Mouse (Mus musculus): Measurements from ENCODE around the gene Anapc15. TPM values are rescaled to one million over a fixed set of nuclear protein-coding genes. Genes with fewer than 3 reads are reported as not detected.

Gene Anapc15
- total RNA-seq, 1 experiment from 2014 or later, result 27.0 TPM

Small RNA genes lying within 50 kb of the gene (microRNA-seq; reads per million reads assigned to microRNA genes)
- 0 reads per million in 2 experiments for gene Gm22655

Other genes with a start within 250 kb of the Anapc15 start
- gene Clpb, start 200.1 kb upstream of the Anapc15 start, total RNA-seq (2021), result 97.0 and 101 TPM in 2 replicates
- gene Phox2a, start 45.4 kb upstream of the Anapc15 start, total RNA-seq (2021), result 25.7 and 30.6 TPM in 2 replicates
- gene Inppl1, start 25.5 kb upstream of the Anapc15 start, total RNA-seq (2021), result 87.3 and 87.4 TPM in 2 replicates
- gene Folr2, start 6.5 kb upstream of the Anapc15 start, total RNA-seq (2021), result 2.9 and 3.9 TPM in 2 replicates
- 2.6 and 3.0 TPM in 2 replicates for gene Folr1, start 7.1 kb downstream of the Anapc15 start, total RNA-seq (2021)
- gene Lamtor1, start 42.2 kb downstream of the Anapc15 start, total RNA-seq (2021), result 116 and 118 TPM in 2 replicates
- not detected in 2 replicates for gene Tomt, start 42.6 kb downstream of the Anapc15 start, total RNA-seq (2021)
- gene Lrrc51, start 70.2 kb downstream of the Anapc15 start, total RNA-seq (2021), result 6.0 and 7.3 TPM in 2 replicates
- gene Numa1, start 70.4 kb downstream of the Anapc15 start, total RNA-seq (2021), result 154 and 164 TPM in 2 replicates
- 5.6 and 5.8 TPM in 2 replicates for gene Il18bp, start 155.0 kb downstream of the Anapc15 start, total RNA-seq (2021)
- gene Rnf121, start 201.8 kb downstream of the Anapc15 start, total RNA-seq (2021), result 30.4 and 32.0 TPM in 2 replicates
- gene Xndc1, start 201.8 kb downstream of the Anapc15 start, total RNA-seq (2021), result 12.1 and 17.2 TPM in 2 replicates
- gene Xntrpc, start 202.0 kb downstream of the Anapc15 start, total RNA-seq (2021), result 1.2 and 1.5 TPM in 2 replicates
- not detected in 2 replicates for gene Trpc2, start 219.4 kb downstream of the Anapc15 start, total RNA-seq (2021)
- gene Art1, start 238.0 kb downstream of the Anapc15 start, total RNA-seq (2021), result not detected in 2 replicates
- gene Art5, start 245.8 kb downstream of the Anapc15 start, total RNA-seq (2021), result 0.44 TPM in 1 of 2 replicates, not detected in the other

All from adrenal gland, postnatal 14 days (tissue).